Mouse (Mus musculus) intestine, embryonic 16.5 days (tissue): ENCODE measurements around the gene Dscam. TPM values are rescaled to one million over a fixed set of nuclear protein-coding genes. Genes with fewer than 3 reads are reported as not detected.
"Not testable (repeated sequence)": the region's sequence is repeated elsewhere in the genome, so short reads cannot be mapped to it uniquely, and the experiment has no call there.

Source experiments
- ATAC-seq: fragments of 200-750 bp; cut with Nextera tagmentation; 2 replicates; pipeline ENCODE4 v1.8.0; 2017; ENCODE audit warnings: moderate TSS enrichment, moderate library complexity
- H3K27ac ChIP-seq: fragments of 300-500 bp; sonication (generic); 2 replicates; pipeline ENCODE4 v1.5.1; 2014; ENCODE audit warnings: mild to moderate bottlenecking, low read length
- H3K27me3 ChIP-seq: fragments of 300-500 bp; sonication (generic); replicated peaks from 2 replicates; pipeline ENCODE4 v1.6.1; 2014; ENCODE audit warnings: low read length, control low read depth, mixed read lengths; ENCODE audit not compliant: control insufficient read depth, insufficient read depth
- H3K36me3 ChIP-seq: fragments of 300-500 bp; sonication (generic); 2 replicates; pipeline ENCODE4 v1.6.1; 2014; ENCODE audit warnings: low read length, control low read depth; ENCODE audit not compliant: control insufficient read depth, insufficient read depth
- H3K4me1 ChIP-seq: fragments of 300-500 bp; sonication (generic); 2 replicates; pipeline ENCODE4 v1.6.1; 2014; ENCODE audit warnings: low read length, control low read depth, mixed read lengths; ENCODE audit not compliant: control insufficient read depth, insufficient read depth
- H3K4me2 ChIP-seq: fragments of 300-500 bp; sonication (generic); 2 replicates; pipeline ENCODE4 v1.6.1; 2014; ENCODE audit warnings: low read depth, low read length, control low read depth
- H3K4me3 ChIP-seq: fragments of 300-500 bp; sonication (generic); 2 replicates; pipeline ENCODE4 v1.5.1; 2014; ENCODE audit warnings: mild to moderate bottlenecking, low read length
- H3K9ac ChIP-seq: fragments of 300-500 bp; sonication (generic); 2 replicates; pipeline ENCODE4 v1.6.1; 2014; ENCODE audit warnings: low read depth, low read length
- H3K9me3 ChIP-seq: fragments of 300-500 bp; sonication (generic); 2 replicates; pipeline ENCODE4 v1.6.1; 2016; ENCODE audit warnings: low read length, control low read depth; ENCODE audit not compliant: control insufficient read depth
- WGBS: fragments of 180-500 bp; shearing (Covaris S2); extraction: QIAGEN DNeasy Blood & Tissue Kit; methylation state at CpG from one replicate; pipeline ENCODE4 v1.1.7; 2014; 5-methylcytosine and 5-hydroxymethylcytosine counted together
- polyA plus RNA-seq: library from polyadenylated mRNA; unstranded; fragments of >200 nt; fragmentation: Nextera tagmentation; extraction: Ambion mirVana; gene quantifications from 2 replicates; pipeline ENCODE4 v1.2.1, GENCODE M21; 2015

Dscam gene
- polyA plus RNA-seq, 1 experiment from 2014 or later, result 0.21 TPM

GRCm38 (mm10) chr16:96899329-96899728, 271.2 kb downstream of the Dscam start:
- Histone ChIP-seq H3K9ac (no peak overlapping the region), H3K9me3 (no peaks in the 10 kb centered on the region), H3K4me1 (no peaks in the 10 kb centered on the region), H3K27ac (no peak overlapping the region), H3K27me3 (no peaks in the 10 kb centered on the region), H3K4me3 (no peak overlapping the region), H3K36me3 (no peaks in the 10 kb centered on the region), H3K4me2 (no peak overlapping the region)
- no peak for ATAC-seq

GRCm38 (mm10) chr16:96896510-96897133, 273.9 kb downstream of the Dscam start:
- no peaks in the 10 kb centered on the region for H3K36me3 ChIP-seq
- no peak for ATAC-seq
- WGBS, result 66% methylated on average over 10 of the region's 10 CpGs
- H3K27ac ChIP-seq, result no peak overlapping the region
- no peak overlapping the region for H3K9ac ChIP-seq
- H3K4me1 ChIP-seq, result no peaks in the 10 kb centered on the region
- H3K27me3 ChIP-seq, result no peaks in the 10 kb centered on the region
- H3K9me3 ChIP-seq, result no peaks in the 10 kb centered on the region
- no peak overlapping the region for H3K4me3 ChIP-seq
- H3K4me2 ChIP-seq, result no peak overlapping the region

- Histone ChIP-seq H3K4me3 (no peak overlapping the region), H3K4me2 (no peak overlapping the region), H3K27ac (no peak overlapping the region), H3K36me3 (no peaks in the 10 kb centered on the region), H3K27me3 (no peaks in the 10 kb centered on the region), H3K9me3 (no peaks in the 10 kb centered on the region), H3K4me1 (no peaks in the 10 kb centered on the region), H3K9ac (no peak overlapping the region)
- no peak for ATAC-seq
- 59% methylated on average over 1 of the region's 1 CpGs for WGBS
Measured at GRCm38 (mm10) chr16:96888036-96888435, 282.5 kb downstream of the Dscam start.

GRCm38 (mm10) chr16:96885817-96886216, 284.7 kb downstream of the Dscam start:
- WGBS, result 55% methylated on average over 2 of the region's 2 CpGs
- no peaks in the 10 kb centered on the region for H3K9me3 ChIP-seq
- H3K9ac ChIP-seq, result no peak overlapping the region
- no peak overlapping the region for H3K4me2 ChIP-seq
- no peaks in the 10 kb centered on the region for H3K36me3 ChIP-seq
- H3K27ac ChIP-seq, result no peak overlapping the region
- H3K27me3 ChIP-seq, result no peaks in the 10 kb centered on the region
- no peaks in the 10 kb centered on the region for H3K4me1 ChIP-seq
- ATAC-seq, result no peak
- no peak overlapping the region for H3K4me3 ChIP-seq

- H3K27me3 ChIP-seq, H3K36me3 ChIP-seq, H3K4me2 ChIP-seq, H3K4me1 ChIP-seq, H3K9me3 ChIP-seq, H3K9ac ChIP-seq, H3K27ac ChIP-seq, ATAC-seq, H3K4me3 ChIP-seq: not testable (repeated sequence)
- 84% methylated on average over 2 of the region's 3 CpGs for WGBS
Measured at GRCm38 (mm10) chr16:96884590-96884989, 286.0 kb downstream of the Dscam start.

GRCm38 (mm10) chr16:96877271-96877670, 293.3 kb downstream of the Dscam start:
- ATAC-seq, result no peak
- Histone ChIP-seq H3K9ac (no peak overlapping the region), H3K4me1 (no peaks in the 10 kb centered on the region), H3K36me3 (no peaks in the 10 kb centered on the region), H3K9me3 (no peaks in the 10 kb centered on the region), H3K4me3 (no peak overlapping the region), H3K27me3 (no peaks in the 10 kb centered on the region), H3K27ac (no peak overlapping the region), H3K4me2 (no peak overlapping the region)
- 73% methylated on average over 4 of the region's 4 CpGs for WGBS

- no peaks in the 10 kb centered on the region for H3K27me3 ChIP-seq
- no peak overlapping the region for H3K27ac ChIP-seq
- no peak for ATAC-seq
- no peaks in the 10 kb centered on the region for H3K9me3 ChIP-seq
- no peak overlapping the region for H3K9ac ChIP-seq
- no peak overlapping the region for H3K4me3 ChIP-seq
- 57% methylated on average over 7 of the region's 7 CpGs for WGBS
- H3K4me2 ChIP-seq, result no peak overlapping the region
- no peaks in the 10 kb centered on the region for H3K4me1 ChIP-seq
- no peaks in the 10 kb centered on the region for H3K36me3 ChIP-seq
Measured at GRCm38 (mm10) chr16:96872799-96873198, 297.8 kb downstream of the Dscam start.

GRCm38 (mm10) chr16:96857571-96857970, 313.0 kb downstream of the Dscam start:
- H3K27ac ChIP-seq, result no peak overlapping the region
- no peak overlapping the region for H3K9ac ChIP-seq
- no peaks in the 10 kb centered on the region for H3K36me3 ChIP-seq
- H3K4me3 ChIP-seq, result no peak overlapping the region
- ATAC-seq, result no peak
- H3K9me3 ChIP-seq, result no peaks in the 10 kb centered on the region
- no peak overlapping the region for H3K4me2 ChIP-seq
- WGBS, result 37% methylated on average over 2 of the region's 2 CpGs
- H3K4me1 ChIP-seq, result no peaks in the 10 kb centered on the region
- no peaks in the 10 kb centered on the region for H3K27me3 ChIP-seq

- Histone ChIP-seq H3K9me3 (no peaks in the 10 kb centered on the region), H3K27me3 (no peaks in the 10 kb centered on the region), H3K27ac (no peak overlapping the region), H3K4me3 (no peak overlapping the region), H3K36me3 (no peaks in the 10 kb centered on the region), H3K4me2 (no peak overlapping the region), H3K4me1 (no peaks in the 10 kb centered on the region), H3K9ac (no peak overlapping the region)
- 66% methylated on average over 4 of the region's 4 CpGs for WGBS
- ATAC-seq, result no peak
Measured at GRCm38 (mm10) chr16:96855060-96855459, 315.5 kb downstream of the Dscam start.

- ATAC-seq, result no peak
- Histone ChIP-seq H3K27me3 (no peaks in the 10 kb centered on the region), H3K4me2 (no peak overlapping the region), H3K9ac (no peak overlapping the region), H3K36me3 (no peaks in the 10 kb centered on the region), H3K27ac (no peak overlapping the region), H3K9me3 (no peaks in the 10 kb centered on the region), H3K4me3 (no peak overlapping the region), H3K4me1 (no peaks in the 10 kb centered on the region)
- WGBS, result 17% methylated on average over 4 of the region's 4 CpGs
Measured at GRCm38 (mm10) chr16:96852383-96852782, 318.2 kb downstream of the Dscam start.
